Mouse (Mus musculus): ENCODE data around the gene Slc41a3.

DNA sequence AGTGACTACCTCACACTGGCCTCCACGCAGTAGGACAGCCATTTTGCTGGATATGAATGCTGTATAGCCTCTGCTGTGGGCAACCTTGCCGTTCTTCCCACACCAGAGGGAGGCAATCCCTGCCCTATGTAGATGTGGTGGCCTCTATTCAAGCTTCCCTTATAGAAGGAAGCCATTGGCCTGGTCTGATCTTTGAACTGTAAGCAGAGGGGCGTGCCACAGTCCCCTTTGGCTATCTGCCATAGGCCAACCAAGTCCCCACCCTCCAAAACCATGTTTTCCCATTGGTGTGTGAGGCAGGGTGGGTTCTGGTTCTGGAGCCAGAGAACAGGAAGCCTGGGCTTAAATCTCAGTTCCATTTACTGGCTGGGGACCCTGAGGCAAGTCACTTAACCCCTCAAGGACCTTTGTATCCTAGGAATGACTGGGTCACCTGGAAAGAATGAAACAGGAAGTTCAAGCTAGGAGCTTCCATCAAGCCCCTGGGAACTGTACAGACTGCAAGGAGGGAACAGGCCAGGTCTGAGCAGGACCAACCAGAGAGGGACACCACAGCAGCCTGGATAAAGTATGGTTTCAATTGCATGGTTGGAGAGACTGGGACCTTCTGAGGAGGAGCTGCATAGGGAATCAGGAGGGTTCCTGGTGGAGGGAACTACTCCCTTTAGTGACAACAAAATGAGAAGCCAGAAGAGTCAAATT, 79.5 kb downstream of the Slc41a3 start:
- TF ChIP-seq POLR2A (IDR thresholded peaks at IDR 0.05; ENCODE audit: extremely low read depth, insufficient read depth, low read length) (no peak), CTCF (IDR thresholded peaks at IDR 0.05; ENCODE audit: extremely low read depth, insufficient read depth, low read length) (no peak)

All from cortical plate, adult 2 months (tissue).